Mouse (Mus musculus): ENCODE measurements around the gene Trim23. TPM values are rescaled to one million over a fixed set of nuclear protein-coding genes. Genes with fewer than 3 reads are reported as not detected.

Gene Trim23
- polyA plus RNA-seq (2012; rRNA removed) = 13.0 and 14.9 TPM in 2 replicates
- polyA plus RNA-seq (2014; fragmentation: Nextera tagmentation; extraction: Ambion mirVana) = 18.0 and 21.3 TPM in 2 replicates

- WGBS = under 1% methylated on average over 32 of the region's 38 CpGs
- peak within 1 kb of the TSS; percentile 69 for H3K4me2 ChIP-seq (replicated peaks; ENCODE audit: low read depth, low read length, severe bottlenecking)
- no peaks in the 10 kb centered on the region for H3K9me3 ChIP-seq (ENCODE audit: control insufficient read depth, low read length)
- no peaks in the 10 kb centered on the region for H3K27me3 ChIP-seq (ENCODE audit: control insufficient read depth, insufficient read depth, low read length)
- DNase-seq (ENCODE audit: low spot score) = peak; percentile 100
- peak; percentile 62; the same call in 1 of the 2 replicates for TF ChIP-seq POLR2A (IDR thresholded peaks at IDR 0.05; ENCODE audit: borderline replicate concordance, extremely low read depth, insufficient read depth, insufficient read length)
- peaks cover 21% of the 10 kb centered on the region for H3K36me3 ChIP-seq (ENCODE audit: control insufficient read depth, insufficient read depth, low read length)
- H3K27ac ChIP-seq (replicated peaks; ENCODE audit: low read depth, low read length) = peak within 1 kb of the TSS; percentile 78
- peak; percentile 99 for ATAC-seq (ENCODE audit: low FRiP score, low read depth)
- H3K4me3 ChIP-seq (replicated peaks; ENCODE audit: low read length) = peak within 1 kb of the TSS; percentile 88
- peaks cover 7% of the 10 kb centered on the region for H3K4me1 ChIP-seq (ENCODE audit: control insufficient read depth, insufficient read depth, low read length)
- peak within 1 kb of the TSS; percentile 84 for H3K9ac ChIP-seq (ENCODE audit: low read depth, low read length, severe bottlenecking)
Observed at GRCm38 (mm10) chr13:104178650-104179121, at the start of gene Trim23. Gene Trim23 (plus strand): TSS chr13:104178797.

- Histone ChIP-seq H3K4me1 (ENCODE audit: control insufficient read depth, insufficient read depth, low read length) (no peaks in the 10 kb centered on the region), H3K4me2 (replicated peaks; ENCODE audit: low read depth, low read length, severe bottlenecking) (no peak overlapping the region), H3K9me3 (ENCODE audit: control insufficient read depth, low read length) (no peaks in the 10 kb centered on the region), H3K36me3 (ENCODE audit: control insufficient read depth, insufficient read depth, low read length) (peaks cover 18% of the 10 kb centered on the region), H3K27me3 (ENCODE audit: control insufficient read depth, insufficient read depth, low read length) (no peaks in the 10 kb centered on the region), H3K4me3 (replicated peaks; ENCODE audit: low read length) (no peak overlapping the region), H3K27ac (replicated peaks; ENCODE audit: low read depth, low read length) (no peak overlapping the region), H3K9ac (ENCODE audit: low read depth, low read length, severe bottlenecking) (no peak overlapping the region)
- DNase-seq (ENCODE audit: low spot score) = no peak
- no peak for TF ChIP-seq POLR2A (IDR thresholded peaks at IDR 0.05; ENCODE audit: borderline replicate concordance, extremely low read depth, insufficient read depth, insufficient read length)
- no peak for ATAC-seq (ENCODE audit: low FRiP score, low read depth)
- 86% methylated on average over 2 of the region's 2 CpGs for WGBS
Observed at GRCm38 (mm10) chr13:104132561-104132960, 46.0 kb upstream of the Trim23 start.

- 76% methylated on average over 4 of the region's 4 CpGs for WGBS
- Histone ChIP-seq H3K9me3 (ENCODE audit: control insufficient read depth, low read length) (no peaks in the 10 kb centered on the region), H3K36me3 (ENCODE audit: control insufficient read depth, insufficient read depth, low read length) (peaks cover 18% of the 10 kb centered on the region), H3K4me2 (replicated peaks; ENCODE audit: low read depth, low read length, severe bottlenecking) (no peak overlapping the region), H3K4me1 (ENCODE audit: control insufficient read depth, insufficient read depth, low read length) (no peaks in the 10 kb centered on the region), H3K9ac (ENCODE audit: low read depth, low read length, severe bottlenecking) (no peak overlapping the region), H3K27ac (replicated peaks; ENCODE audit: low read depth, low read length) (no peak overlapping the region), H3K4me3 (replicated peaks; ENCODE audit: low read length) (no peak overlapping the region), H3K27me3 (ENCODE audit: control insufficient read depth, insufficient read depth, low read length) (no peaks in the 10 kb centered on the region)
- no peak for TF ChIP-seq POLR2A (IDR thresholded peaks at IDR 0.05; ENCODE audit: borderline replicate concordance, extremely low read depth, insufficient read depth, insufficient read length)
- ATAC-seq (ENCODE audit: low FRiP score, low read depth) = no peak
- DNase-seq (ENCODE audit: low spot score) = no peak
Observed at GRCm38 (mm10) chr13:104134510-104135085, 44.0 kb upstream of the Trim23 start.

DNA sequence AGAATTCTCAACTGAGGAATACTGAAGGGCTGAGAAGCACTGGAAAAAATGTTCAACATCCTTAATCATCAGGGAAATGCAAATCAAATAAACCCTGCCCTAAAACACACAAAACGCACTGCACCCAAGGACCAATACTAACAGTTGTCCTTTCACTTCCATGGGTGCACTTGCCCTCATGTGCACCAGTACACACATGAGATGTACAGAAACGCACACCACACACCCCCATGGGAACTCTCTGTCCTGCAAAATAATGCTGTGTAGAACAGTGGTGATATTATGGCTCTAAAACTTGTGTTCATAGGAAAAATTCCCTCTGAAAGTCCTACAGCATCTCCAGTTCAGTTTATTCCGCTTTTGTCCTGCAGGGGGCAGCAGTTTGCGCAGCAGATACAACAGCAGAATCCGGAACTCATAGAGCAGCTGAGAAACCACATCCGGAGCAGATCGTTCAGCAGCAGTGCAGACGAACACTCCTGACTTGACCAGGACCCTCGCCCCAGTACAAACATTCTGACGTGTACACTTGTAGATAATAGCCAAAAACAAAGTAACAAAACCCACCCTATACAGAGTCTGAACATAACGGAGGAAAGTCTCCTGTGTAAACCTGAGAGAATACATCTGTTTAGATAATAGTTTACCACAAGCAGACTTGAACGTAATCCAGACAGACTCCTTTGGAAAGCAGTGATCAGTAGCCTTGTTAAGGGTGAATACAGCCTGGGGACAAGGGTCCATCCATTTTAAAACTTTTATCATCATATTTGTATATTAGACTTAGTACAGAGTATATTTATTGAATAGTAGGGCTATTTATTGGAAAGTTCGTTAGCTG, 39.0 kb upstream of the Trim23 start:
- Histone ChIP-seq H3K27me3 (ENCODE audit: control insufficient read depth, insufficient read depth, low read length) (no peaks in the 10 kb centered on the region), H3K4me1 (ENCODE audit: control insufficient read depth, insufficient read depth, low read length) (no peaks in the 10 kb centered on the region), H3K9ac (ENCODE audit: low read depth, low read length, severe bottlenecking) (no peak overlapping the region), H3K27ac (replicated peaks; ENCODE audit: low read depth, low read length) (no peak overlapping the region), H3K4me2 (replicated peaks; ENCODE audit: low read depth, low read length, severe bottlenecking) (no peak overlapping the region), H3K4me3 (replicated peaks; ENCODE audit: low read length) (no peak overlapping the region), H3K9me3 (ENCODE audit: control insufficient read depth, low read length) (no peaks in the 10 kb centered on the region), H3K36me3 (ENCODE audit: control insufficient read depth, insufficient read depth, low read length) (peaks cover 42% of the 10 kb centered on the region)
- ATAC-seq (ENCODE audit: low FRiP score, low read depth) (no peak), DNase-seq (ENCODE audit: low spot score) (peak; percentile 64)
- 41% methylated on average over 13 of the region's 13 CpGs for WGBS
- no peak for TF ChIP-seq POLR2A (IDR thresholded peaks at IDR 0.05; ENCODE audit: borderline replicate concordance, extremely low read depth, insufficient read depth, insufficient read length)

DNA sequence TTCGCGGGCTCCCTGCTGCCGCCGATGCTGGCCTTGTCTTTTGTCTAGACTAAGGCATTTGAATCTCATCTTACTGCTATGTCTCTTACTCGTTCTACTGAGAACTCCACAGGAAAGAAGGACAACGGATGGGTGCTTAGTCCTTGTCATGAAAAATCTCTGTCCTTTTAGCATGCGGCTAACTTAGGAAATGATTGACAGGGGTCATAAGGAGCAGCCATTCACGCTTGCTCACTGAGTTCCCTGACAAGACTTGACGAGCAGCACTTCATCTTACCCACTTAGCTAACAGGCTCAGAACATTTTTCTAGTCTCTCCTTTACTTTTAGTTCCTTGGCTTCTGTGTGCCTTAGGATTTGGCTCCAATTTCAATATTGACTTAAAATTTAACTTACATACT, 33.7 kb upstream of the Trim23 start:
- 86% methylated on average over 9 of the region's 9 CpGs for WGBS
- peaks cover 80% of the 10 kb centered on the region for H3K36me3 ChIP-seq (ENCODE audit: control insufficient read depth, insufficient read depth, low read length)
- no peak overlapping the region for H3K4me3 ChIP-seq (replicated peaks; ENCODE audit: low read length)
- no peaks in the 10 kb centered on the region for H3K27me3 ChIP-seq (ENCODE audit: control insufficient read depth, insufficient read depth, low read length)
- no peak overlapping the region for H3K4me2 ChIP-seq (replicated peaks; ENCODE audit: low read depth, low read length, severe bottlenecking)
- H3K9ac ChIP-seq (ENCODE audit: low read depth, low read length, severe bottlenecking) = no peak overlapping the region
- no peaks in the 10 kb centered on the region for H3K4me1 ChIP-seq (ENCODE audit: control insufficient read depth, insufficient read depth, low read length)
- DNase-seq (ENCODE audit: low spot score) = no peak
- no peak overlapping the region for H3K27ac ChIP-seq (replicated peaks; ENCODE audit: low read depth, low read length)
- no peak for ATAC-seq (ENCODE audit: low FRiP score, low read depth)
- no peaks in the 10 kb centered on the region for H3K9me3 ChIP-seq (ENCODE audit: control insufficient read depth, low read length)
- TF ChIP-seq POLR2A (IDR thresholded peaks at IDR 0.05; ENCODE audit: borderline replicate concordance, extremely low read depth, insufficient read depth, insufficient read length) = no peak

All from limb, embryonic 14.5 days (tissue).